Mouse (Mus musculus): ENCODE data around the gene St5.
A peak's percentile ranks its signal among the peaks of the same experiment; 100 is the strongest.

Gene St5

GRCm38 (mm10) chr7:109563775-109564362 lies 139.5 kb downstream of the St5 start:
- Histone ChIP-seq H3K36me3 (ENCODE audit: control insufficient read depth, insufficient read depth, low read length, poor library complexity, severe bottlenecking) (no peaks in the 10 kb centered on the region), H3K27me3 (ENCODE audit: control insufficient read depth, insufficient read depth, low read length, poor library complexity, severe bottlenecking) (no peaks in the 10 kb centered on the region)
- DNase-seq (ENCODE audit: low read depth, low spot score): no peak

DNA sequence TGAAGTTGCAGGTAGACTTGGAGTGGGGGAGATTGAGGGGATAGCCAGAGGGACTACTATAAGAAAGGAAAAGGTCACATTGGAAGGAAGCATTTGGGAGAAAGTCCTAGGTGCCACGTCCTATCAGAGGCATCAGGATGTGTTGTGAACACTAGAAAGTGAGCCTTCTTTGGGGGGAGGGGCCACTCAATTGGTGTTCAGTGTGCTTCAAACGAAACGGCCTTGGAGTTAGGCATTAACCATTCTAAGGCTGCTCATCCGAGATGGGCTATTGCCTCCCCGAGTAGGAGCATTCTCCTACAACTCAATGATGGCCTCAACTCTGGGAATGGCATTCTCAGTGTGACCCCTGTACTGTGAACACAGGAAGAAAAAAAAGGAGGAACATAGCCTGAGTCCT lies 140.7 kb downstream of the St5 start:
- Histone ChIP-seq H3K27me3 (ENCODE audit: control insufficient read depth, insufficient read depth, low read length, poor library complexity, severe bottlenecking) (no peaks in the 10 kb centered on the region), H3K36me3 (ENCODE audit: control insufficient read depth, insufficient read depth, low read length, poor library complexity, severe bottlenecking) (no peaks in the 10 kb centered on the region)
- no peak for DNase-seq (ENCODE audit: low read depth, low spot score)

GRCm38 (mm10) chr7:109562154-109562599 lies 141.2 kb downstream of the St5 start:
- no peaks in the 10 kb centered on the region for H3K27me3 ChIP-seq (ENCODE audit: control insufficient read depth, insufficient read depth, low read length, poor library complexity, severe bottlenecking)
- no peaks in the 10 kb centered on the region for H3K36me3 ChIP-seq (ENCODE audit: control insufficient read depth, insufficient read depth, low read length, poor library complexity, severe bottlenecking)
- peak; percentile 26 for DNase-seq (ENCODE audit: low read depth, low spot score)

DNA sequence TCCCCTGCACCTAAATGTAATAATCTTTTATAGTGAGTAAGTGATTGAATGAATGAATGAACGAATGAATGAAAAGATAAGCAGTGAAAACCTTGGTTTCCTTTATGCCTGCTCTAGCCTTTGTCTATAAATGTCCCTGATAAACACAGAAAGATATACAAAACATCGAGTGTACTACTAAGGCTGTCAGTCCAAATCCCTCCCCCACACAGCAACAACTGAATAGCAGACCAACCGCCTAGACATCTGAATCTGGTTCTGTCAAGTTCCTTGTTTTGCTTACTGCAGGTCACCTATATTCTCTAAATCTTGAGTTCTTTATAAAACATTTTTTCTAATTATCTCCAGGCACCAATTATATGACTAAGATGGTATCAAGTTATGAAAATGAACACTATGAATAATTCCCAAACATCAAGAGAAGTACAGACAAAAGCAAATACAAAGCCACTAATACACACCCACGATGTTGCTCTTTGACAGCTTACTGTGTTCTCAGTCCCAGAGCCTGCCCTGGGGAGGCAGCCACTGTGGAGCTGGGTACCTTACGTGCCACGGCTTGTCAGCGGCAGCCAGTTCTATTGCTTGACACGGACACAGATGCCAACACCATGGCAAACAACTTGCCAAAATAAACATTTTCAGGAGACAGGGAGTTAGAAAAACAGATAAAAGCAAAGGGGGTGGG lies 141.8 kb downstream of the St5 start:
- H3K36me3 ChIP-seq (ENCODE audit: control insufficient read depth, insufficient read depth, low read length, poor library complexity, severe bottlenecking): no peaks in the 10 kb centered on the region
- H3K27me3 ChIP-seq (ENCODE audit: control insufficient read depth, insufficient read depth, low read length, poor library complexity, severe bottlenecking): no peaks in the 10 kb centered on the region
- no peak for DNase-seq (ENCODE audit: low read depth, low spot score)

DNA sequence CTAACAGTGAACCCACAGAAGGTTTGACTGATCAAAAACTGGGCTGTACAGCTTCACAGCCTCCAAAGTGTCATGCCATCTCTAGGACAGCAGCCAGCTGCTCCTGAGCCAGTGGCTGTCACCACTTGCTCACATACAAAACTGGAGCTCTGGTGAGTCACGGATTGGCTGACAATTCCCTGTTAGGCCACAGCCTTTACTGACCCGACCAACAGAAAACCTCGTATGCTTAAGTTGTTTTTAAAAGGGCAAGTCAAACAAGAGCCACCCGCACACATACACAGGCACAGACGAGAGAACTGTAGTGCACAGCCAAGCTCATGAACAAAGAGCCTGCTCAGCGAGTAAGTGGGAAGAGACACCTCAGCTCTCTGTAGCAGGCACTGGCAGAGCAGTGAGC lies 143.9 kb downstream of the St5 start:
- Histone ChIP-seq H3K36me3 (ENCODE audit: control insufficient read depth, insufficient read depth, low read length, poor library complexity, severe bottlenecking) (no peaks in the 10 kb centered on the region), H3K27me3 (ENCODE audit: control insufficient read depth, insufficient read depth, low read length, poor library complexity, severe bottlenecking) (no peaks in the 10 kb centered on the region)
- DNase-seq (ENCODE audit: low read depth, low spot score): no peak

DNA sequence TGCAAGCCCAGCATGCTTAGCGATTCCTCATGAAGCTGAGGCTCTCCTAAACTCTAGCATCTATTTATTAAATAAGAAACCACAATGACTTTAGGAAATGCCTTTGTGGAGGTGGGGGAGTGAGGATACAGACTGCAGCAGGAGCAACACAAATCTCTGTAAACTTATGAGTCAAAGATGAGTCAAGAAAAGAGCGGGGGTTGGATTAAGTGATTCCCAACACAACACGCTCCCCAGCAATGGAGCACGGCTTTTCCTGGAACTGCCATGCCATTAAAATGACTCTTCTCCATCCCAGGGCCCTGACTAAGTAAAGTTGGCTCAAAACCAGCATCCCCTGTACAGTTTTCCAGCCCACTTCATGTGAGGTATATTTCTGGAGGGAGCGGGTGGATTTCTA lies 156.7 kb downstream of the St5 start:
- DNase-seq (ENCODE audit: low read depth, low spot score): no peak
- H3K27me3 ChIP-seq (ENCODE audit: control insufficient read depth, insufficient read depth, low read length, poor library complexity, severe bottlenecking): no peaks in the 10 kb centered on the region
- H3K36me3 ChIP-seq (ENCODE audit: control insufficient read depth, insufficient read depth, low read length, poor library complexity, severe bottlenecking): no peaks in the 10 kb centered on the region

DNA sequence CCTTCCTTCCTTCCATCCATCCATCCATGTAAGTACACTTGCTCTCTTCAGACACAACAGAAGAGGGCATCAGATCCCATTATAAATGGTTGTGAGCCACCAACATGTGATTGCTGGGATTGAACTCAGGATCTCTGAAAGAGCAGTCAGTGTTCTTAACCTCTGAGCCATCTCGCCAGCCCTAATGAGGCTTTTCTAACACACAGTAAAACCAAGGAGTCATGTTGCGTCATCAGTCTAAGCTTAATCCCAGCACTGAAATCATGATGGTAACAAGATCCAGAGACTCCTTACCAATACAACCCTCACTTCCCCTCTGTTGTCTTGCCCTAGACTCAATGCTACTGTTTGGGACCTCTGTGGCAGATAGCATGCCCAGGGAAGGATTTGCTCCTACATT lies 157.2 kb downstream of the St5 start:
- H3K27me3 ChIP-seq (ENCODE audit: control insufficient read depth, insufficient read depth, low read length, poor library complexity, severe bottlenecking): no peaks in the 10 kb centered on the region
- no peak for DNase-seq (ENCODE audit: low read depth, low spot score)
- no peaks in the 10 kb centered on the region for H3K36me3 ChIP-seq (ENCODE audit: control insufficient read depth, insufficient read depth, low read length, poor library complexity, severe bottlenecking)

DNA sequence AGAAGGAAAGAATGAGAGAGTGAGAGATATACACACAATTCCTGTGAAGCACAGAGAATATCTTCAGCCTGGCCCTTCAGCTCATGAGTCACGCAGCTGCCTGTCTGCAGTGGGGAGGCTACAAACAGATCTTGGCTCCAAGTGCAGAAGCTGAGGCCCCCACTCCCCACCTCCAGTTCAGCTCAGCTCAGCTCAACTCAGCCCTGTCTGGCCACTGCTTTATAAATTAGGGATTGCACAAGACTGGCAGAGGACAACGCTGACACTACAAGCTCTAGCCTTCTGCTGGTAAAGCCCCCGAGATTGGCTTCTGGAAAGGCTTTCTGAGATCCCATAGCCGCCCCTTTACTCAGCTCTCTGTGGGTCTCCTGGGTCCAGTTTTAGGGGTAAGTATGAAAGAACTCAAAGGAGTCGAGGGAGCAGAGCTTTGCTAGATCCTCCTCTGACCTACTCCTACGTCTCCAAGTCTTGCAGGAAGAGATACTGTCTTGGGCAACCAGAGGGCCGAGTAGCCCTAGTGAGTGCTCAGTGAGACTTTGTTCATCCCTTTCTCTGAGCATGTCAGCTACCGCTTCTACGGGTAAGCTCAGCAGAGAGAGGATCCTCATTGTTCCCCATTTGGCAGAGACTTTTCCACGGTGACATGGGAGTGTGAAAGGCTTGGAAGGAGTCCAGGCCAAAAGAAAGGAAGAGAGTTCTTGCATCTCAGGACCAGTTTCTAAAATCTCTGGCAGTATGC lies 158.0 kb downstream of the St5 start:
- Histone ChIP-seq H3K36me3 (ENCODE audit: control insufficient read depth, insufficient read depth, low read length, poor library complexity, severe bottlenecking) (no peaks in the 10 kb centered on the region), H3K27me3 (ENCODE audit: control insufficient read depth, insufficient read depth, low read length, poor library complexity, severe bottlenecking) (no peaks in the 10 kb centered on the region)
- no peak for DNase-seq (ENCODE audit: low read depth, low spot score)

DNA sequence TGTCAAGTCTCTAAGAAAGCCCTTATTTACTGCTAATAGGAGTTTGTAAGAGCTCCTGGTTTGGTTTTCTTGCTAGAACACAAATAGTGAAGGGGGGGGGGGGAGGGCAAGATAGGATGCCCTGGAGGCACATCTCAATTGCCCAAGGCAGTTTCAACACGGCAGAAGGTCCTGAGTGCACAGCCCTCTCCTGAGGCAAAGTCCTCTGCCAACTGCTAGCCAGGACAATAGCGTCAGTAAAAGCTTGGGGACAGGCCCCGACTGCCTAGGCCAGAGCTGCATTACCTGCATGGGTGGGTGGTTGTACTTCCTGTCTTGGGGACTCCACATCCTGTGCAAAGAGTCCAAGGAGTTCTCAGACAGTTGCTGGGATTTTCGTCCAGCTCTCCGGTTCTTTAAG lies 158.6 kb downstream of the St5 start:
- no peak for DNase-seq (ENCODE audit: low read depth, low spot score)
- Histone ChIP-seq H3K36me3 (ENCODE audit: control insufficient read depth, insufficient read depth, low read length, poor library complexity, severe bottlenecking) (no peaks in the 10 kb centered on the region), H3K27me3 (ENCODE audit: control insufficient read depth, insufficient read depth, low read length, poor library complexity, severe bottlenecking) (no peaks in the 10 kb centered on the region)

GRCm38 (mm10) chr7:109542364-109542628 lies 161.1 kb downstream of the St5 start:
- Histone ChIP-seq H3K36me3 (ENCODE audit: control insufficient read depth, insufficient read depth, low read length, poor library complexity, severe bottlenecking) (no peaks in the 10 kb centered on the region), H3K27me3 (ENCODE audit: control insufficient read depth, insufficient read depth, low read length, poor library complexity, severe bottlenecking) (no peaks in the 10 kb centered on the region)
- no peak for DNase-seq (ENCODE audit: low read depth, low spot score)

DNA sequence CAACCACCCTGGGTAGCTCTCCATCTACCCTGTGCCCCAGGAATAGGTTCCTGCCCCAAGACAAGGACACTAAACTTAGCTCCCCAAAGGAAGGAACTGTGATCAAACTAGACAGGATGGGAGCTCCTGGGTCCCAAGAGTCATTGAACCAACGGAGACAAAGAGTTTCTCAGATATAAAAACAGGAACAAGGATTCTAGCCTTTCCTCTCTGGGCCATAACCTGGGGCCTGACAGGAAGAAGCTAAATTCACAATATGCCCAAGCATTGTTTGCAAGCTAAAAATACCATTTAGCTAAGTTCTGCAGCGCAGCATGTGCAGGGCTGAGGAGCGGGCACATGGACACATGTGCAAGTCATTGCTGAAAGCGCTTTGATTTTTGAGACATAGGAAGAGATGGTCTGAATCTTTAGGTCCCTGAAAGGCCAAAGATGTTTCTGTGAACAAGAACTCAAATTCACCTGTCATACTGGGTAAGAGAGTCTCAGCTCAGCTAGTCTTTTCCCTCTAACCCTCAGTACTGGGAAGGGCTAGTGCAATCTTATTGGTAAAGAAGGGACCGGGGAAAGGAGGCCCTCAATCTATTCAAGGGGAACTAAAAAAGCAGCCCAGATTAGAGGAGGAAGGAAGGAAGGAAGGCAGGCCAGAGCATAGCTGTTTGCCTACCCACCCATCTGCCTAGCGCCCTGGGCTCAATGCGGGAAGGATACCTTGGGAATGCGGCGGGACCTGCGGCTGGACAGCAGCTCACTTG lies 161.6 kb downstream of the St5 start:
- no peak for DNase-seq (ENCODE audit: low read depth, low spot score)
- no peaks in the 10 kb centered on the region for H3K36me3 ChIP-seq (ENCODE audit: control insufficient read depth, insufficient read depth, low read length, poor library complexity, severe bottlenecking)

DNA sequence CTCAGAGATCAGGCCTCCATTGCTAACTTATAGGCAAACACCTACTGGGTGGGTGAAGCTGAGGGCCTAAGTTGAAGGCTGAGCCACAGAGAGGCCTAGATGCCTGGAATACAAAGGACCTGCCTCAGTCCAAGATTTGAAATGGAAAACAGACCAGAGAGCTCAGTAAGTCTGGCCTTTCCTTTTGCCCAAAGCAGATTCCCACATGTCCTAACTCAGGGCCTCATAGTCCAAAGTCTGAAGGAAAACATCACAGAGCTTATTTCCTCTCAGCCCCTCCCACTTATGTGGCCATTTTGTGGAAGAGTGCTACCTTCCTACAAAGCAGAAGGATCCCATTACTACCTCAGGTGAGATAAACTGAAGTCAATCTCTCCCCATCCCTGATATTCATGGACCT lies 162.5 kb downstream of the St5 start:
- H3K27me3 ChIP-seq (ENCODE audit: control insufficient read depth, insufficient read depth, low read length, poor library complexity, severe bottlenecking): no peaks in the 10 kb centered on the region

More for the DNA sequence above, 161.6 kb downstream of the St5 start:
- H3K27me3 ChIP-seq (ENCODE audit: control insufficient read depth, insufficient read depth, low read length, poor library complexity, severe bottlenecking): no peaks in the 10 kb centered on the region

GRCm38 (mm10) chr7:109536451-109536946 lies 166.9 kb downstream of the St5 start:
- no peak for DNase-seq (ENCODE audit: low read depth, low spot score)
- no peaks in the 10 kb centered on the region for H3K27me3 ChIP-seq (ENCODE audit: control insufficient read depth, insufficient read depth, low read length, poor library complexity, severe bottlenecking)
- no peaks in the 10 kb centered on the region for H3K36me3 ChIP-seq (ENCODE audit: control insufficient read depth, insufficient read depth, low read length, poor library complexity, severe bottlenecking)

More for the DNA sequence above, 162.5 kb downstream of the St5 start:
- H3K36me3 ChIP-seq (ENCODE audit: control insufficient read depth, insufficient read depth, low read length, poor library complexity, severe bottlenecking): no peaks in the 10 kb centered on the region
- DNase-seq (ENCODE audit: low read depth, low spot score): no peak

GRCm38 (mm10) chr7:109534921-109535320 lies 168.5 kb downstream of the St5 start:
- Histone ChIP-seq H3K27me3 (ENCODE audit: control insufficient read depth, insufficient read depth, low read length, poor library complexity, severe bottlenecking) (no peaks in the 10 kb centered on the region), H3K36me3 (ENCODE audit: control insufficient read depth, insufficient read depth, low read length, poor library complexity, severe bottlenecking) (no peaks in the 10 kb centered on the region)
- DNase-seq (ENCODE audit: low read depth, low spot score): no peak

GRCm38 (mm10) chr7:109533888-109534287 lies 169.5 kb downstream of the St5 start:
- Histone ChIP-seq H3K27me3 (ENCODE audit: control insufficient read depth, insufficient read depth, low read length, poor library complexity, severe bottlenecking) (no peaks in the 10 kb centered on the region), H3K36me3 (ENCODE audit: control insufficient read depth, insufficient read depth, low read length, poor library complexity, severe bottlenecking) (no peaks in the 10 kb centered on the region)
- DNase-seq (ENCODE audit: low read depth, low spot score): no peak
